Mouse (Mus musculus): ENCODE data around the gene Zdhhc5.

- TF ChIP-seq CTCF (IDR thresholded peaks at IDR 0.05; ENCODE audit: low read depth) (no peak), EP300 (optimal IDR thresholded peaks at IDR 0.05) (no peak)
Observed at GRCm38 (mm10) chr2:84714422-84714810, 564 bp downstream of the Zdhhc5 start.

All from stomach, postnatal 0 days (tissue).